Mouse (Mus musculus) ES-E14 (cell line): Measurements from ENCODE around the gene Coq3.

Source experiments
- CHD2 ChIP-seq: IDR thresholded peaks from 2 replicates; pipeline ENCODE4 v1.6.1; 2014; ENCODE audit warnings: mild to moderate bottlenecking, low read depth, low read length, inconsistent platforms
- HCFC1 ChIP-seq: IDR thresholded peaks from 2 replicates; pipeline ENCODE4 v1.6.1; 2012; ENCODE audit warnings: low read length, inconsistent platforms, borderline replicate concordance; ENCODE audit not compliant: insufficient read depth
- ZNF384 ChIP-seq: IDR thresholded peaks from 2 replicates; pipeline ENCODE4 v1.6.1; 2012; ENCODE audit warnings: low read depth, low read length, inconsistent platforms

DNA sequence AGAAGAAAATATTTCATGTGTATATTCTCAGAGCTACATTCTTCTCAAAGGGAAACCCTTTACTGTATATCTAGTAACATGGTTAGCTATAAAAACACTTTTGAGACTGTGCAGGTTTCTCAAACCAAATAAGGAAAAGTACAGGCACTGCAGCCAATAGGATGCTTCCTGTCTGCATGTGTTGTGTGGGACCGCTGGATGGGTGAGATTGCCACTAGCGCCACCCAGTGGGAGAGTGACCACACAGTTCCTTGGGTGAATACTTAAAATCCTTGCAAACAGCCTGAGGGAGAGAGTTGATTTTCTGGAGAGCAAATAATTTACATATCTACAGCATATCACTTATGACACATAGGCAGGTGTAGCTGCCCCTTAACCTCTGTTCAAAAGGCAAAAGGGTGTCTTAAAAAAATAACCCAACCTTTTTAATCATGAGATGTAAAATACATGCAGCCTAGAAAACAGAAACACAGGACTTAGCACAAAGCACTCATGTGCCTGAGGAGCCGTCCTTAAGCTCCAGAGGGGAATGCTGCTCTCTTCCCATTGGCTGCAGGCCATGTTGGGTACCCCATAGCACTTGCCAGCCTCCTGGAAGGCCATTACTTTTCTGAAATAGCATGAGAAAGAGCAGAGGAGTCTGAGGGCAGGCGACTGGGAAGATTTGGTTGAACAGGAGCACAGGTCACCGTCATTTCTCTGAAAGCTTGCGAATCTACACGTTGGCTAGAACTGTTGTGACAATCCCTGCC is 78.3 kb downstream of the Coq3 start:
- TF ChIP-seq HCFC1, result no peak
- TF ChIP-seq ZNF384, result no peak
- no peak for TF ChIP-seq CHD2
